Mouse (Mus musculus) heart, embryonic 13.5 days (tissue): ENCODE measurements around the gene Stk39. TPM values are rescaled to one million over a fixed set of nuclear protein-coding genes. Genes with fewer than 3 reads are reported as not detected.
A peak's percentile ranks its signal among the peaks of the same experiment; 100 is the strongest.

Experiments
- ATAC-seq: fragments of 200-750 bp; cut with Nextera tagmentation; 2 replicates; pipeline ENCODE4 v1.8.0; 2017; ENCODE audit warnings: moderate TSS enrichment; ENCODE audit not compliant: insufficient number of reproducible peaks, low FRiP score, low TSS enrichment; ENCODE audit errors: extremely low read depth
- H3K27ac ChIP-seq: fragments of 300-500 bp; sonication (generic); replicated peaks from 2 replicates; pipeline ENCODE4 v1.5.1; 2015; ENCODE audit warnings: moderate library complexity, mild to moderate bottlenecking, inconsistent platforms
- H3K27me3 ChIP-seq: fragments of 300-500 bp; sonication (generic); replicated peaks from 2 replicates; pipeline ENCODE4 v1.6.1; 2015; ENCODE audit warnings: mild to moderate bottlenecking, inconsistent platforms
- H3K36me3 ChIP-seq: fragments of 300-500 bp; sonication (generic); 2 replicates; pipeline ENCODE4 v1.6.1; 2015; ENCODE audit warnings: mild to moderate bottlenecking, inconsistent platforms
- H3K4me1 ChIP-seq: fragments of 300-500 bp; sonication (generic); 2 replicates; pipeline ENCODE4 v1.6.1; 2015; ENCODE audit warnings: inconsistent platforms
- H3K4me2 ChIP-seq: fragments of 300-500 bp; sonication (generic); 2 replicates; pipeline ENCODE4 v1.6.1; 2015; ENCODE audit warnings: inconsistent platforms, mild to moderate bottlenecking, moderate library complexity
- H3K4me3 ChIP-seq: fragments of 300-500 bp; sonication (generic); 2 replicates; pipeline ENCODE4 v1.5.1; 2015; ENCODE audit warnings: moderate library complexity, mild to moderate bottlenecking, inconsistent platforms
- H3K9ac ChIP-seq: fragments of 300-500 bp; sonication (generic); 2 replicates; pipeline ENCODE4 v1.6.1; 2015; ENCODE audit warnings: inconsistent platforms, mild to moderate bottlenecking, moderate library complexity
- H3K9me3 ChIP-seq: fragments of 300-500 bp; sonication (generic); 2 replicates; pipeline ENCODE4 v1.6.1; 2016; ENCODE audit warnings: inconsistent platforms
- WGBS: fragments of 180-500 bp; shearing (Covaris S2); methylation state at CpG from one replicate; pipeline ENCODE4 v1.1.7; 2015; ENCODE audit warnings: mixed read lengths; 5-methylcytosine and 5-hydroxymethylcytosine counted together
- polyA plus RNA-seq: library from polyadenylated mRNA; unstranded; fragments of >200 nt; fragmentation: Nextera tagmentation; extraction: Ambion mirVana; gene quantifications from 2 replicates; pipeline ENCODE4 v1.2.1, GENCODE M21; 2015

Gene Stk39
- polyA plus RNA-seq, 1 experiment from 2014 or later, result 49.6 TPM

DNA sequence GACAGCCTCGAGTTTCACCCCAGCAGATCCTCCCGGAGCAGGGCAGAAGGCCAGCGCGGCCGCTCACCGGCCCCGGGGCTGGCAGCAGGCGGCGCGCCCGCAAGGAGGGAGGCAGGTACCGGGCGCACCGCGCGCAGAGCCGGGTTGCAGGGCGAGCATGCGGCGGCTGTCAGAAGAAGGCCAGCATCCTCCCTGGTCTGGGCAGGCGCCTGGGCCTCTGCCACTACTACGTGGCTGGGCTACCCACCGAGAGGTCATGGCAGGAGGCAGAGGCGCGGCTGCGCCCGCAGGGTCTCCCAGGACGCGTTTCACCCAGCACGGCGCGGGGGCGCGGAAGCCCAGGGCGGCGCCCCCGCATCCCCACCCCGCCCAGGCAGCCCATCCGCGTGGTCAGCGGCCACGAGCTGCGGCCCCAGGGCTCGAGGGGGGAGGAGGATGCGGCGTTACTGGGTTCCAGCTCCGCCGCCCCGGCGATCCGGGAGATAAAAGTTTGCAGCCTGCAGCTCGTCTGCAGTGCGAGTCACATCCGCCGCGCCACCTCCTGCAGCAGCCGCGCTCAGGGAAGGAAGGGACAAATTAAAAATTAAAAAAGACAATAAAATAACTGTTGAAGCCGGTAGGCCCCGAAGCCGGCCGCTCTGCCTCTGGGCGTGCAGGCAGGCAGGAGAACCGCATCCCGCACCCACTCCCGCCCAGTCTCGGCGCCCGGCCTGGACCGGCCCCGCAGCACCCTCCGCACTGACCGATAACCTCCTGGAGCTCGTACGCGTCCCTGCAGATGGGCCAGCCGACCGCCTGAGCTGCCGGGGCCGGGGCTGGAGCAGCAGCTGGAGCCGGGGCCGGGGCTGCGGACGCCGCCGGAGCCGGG lies 943 bp downstream of the Stk39 start:
- under 1% methylated on average over 82 of the region's 87 CpGs for WGBS
- Histone ChIP-seq H3K9me3 (no peaks in the 10 kb centered on the region), H3K4me1 (peaks cover 51% of the 10 kb centered on the region), H3K36me3 (no peaks in the 10 kb centered on the region), H3K4me3 (peak overlapping the region; percentile 86), H3K9ac (peak overlapping the region; percentile 98), H3K27ac (peak overlapping the region; percentile 98), H3K27me3 (no peaks in the 10 kb centered on the region), H3K4me2 (peak overlapping the region; percentile 85)
- peak; percentile 18 for ATAC-seq

DNA sequence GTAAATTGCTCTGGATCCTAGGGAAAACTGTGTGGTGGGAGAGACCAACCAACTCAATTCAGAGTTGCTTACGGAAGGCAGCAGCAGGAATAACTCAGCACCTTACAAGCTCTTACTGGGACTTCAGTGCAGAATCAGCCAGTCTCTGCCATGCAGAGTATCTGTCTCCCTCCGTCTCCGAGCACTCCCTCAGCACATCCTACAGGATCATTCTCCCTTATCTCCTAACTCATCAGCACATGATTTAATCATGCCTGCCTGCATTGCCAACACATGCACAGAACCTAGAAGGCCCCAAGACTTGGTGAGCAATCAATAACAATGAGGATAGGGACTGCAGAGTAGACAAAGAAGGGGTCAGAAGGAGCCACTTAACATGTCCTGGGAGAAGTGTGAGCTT lies 2.6 kb downstream of the Stk39 start:
- H3K9ac ChIP-seq, result peak overlapping the region; percentile 41
- H3K4me2 ChIP-seq, result peak overlapping the region; percentile 64
- peaks cover 66% of the 10 kb centered on the region for H3K4me1 ChIP-seq
- WGBS, result 53% methylated on average over 3 of the region's 3 CpGs
- no peaks in the 10 kb centered on the region for H3K9me3 ChIP-seq
- peak overlapping the region; percentile 30 for H3K4me3 ChIP-seq
- no peak for ATAC-seq
- H3K27me3 ChIP-seq, result no peaks in the 10 kb centered on the region
- H3K27ac ChIP-seq, result peak overlapping the region; percentile 65
- H3K36me3 ChIP-seq, result peaks cover under 1% of the 10 kb centered on the region; the same call in 1 of the 2 replicates

DNA sequence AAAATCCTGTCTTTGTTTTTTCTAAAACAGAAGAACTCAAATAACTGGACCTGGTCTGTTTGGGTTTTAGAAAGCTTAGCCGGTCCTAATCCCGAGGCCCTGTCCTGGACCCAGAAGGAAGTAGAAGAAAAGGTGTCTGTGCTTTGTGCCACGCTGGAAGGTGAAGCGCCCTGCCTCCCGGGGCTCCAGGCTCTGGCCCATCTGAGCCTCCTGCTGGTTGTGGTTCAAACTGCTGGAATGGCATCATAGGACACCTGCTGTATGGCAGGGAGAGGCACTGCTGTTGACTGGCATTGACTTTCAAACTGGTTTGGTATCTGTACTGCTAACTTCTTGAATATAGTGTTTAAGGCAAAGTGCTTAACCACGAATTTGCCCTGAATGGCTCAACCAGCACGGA lies 3.4 kb downstream of the Stk39 start:
- WGBS, result 35% methylated on average over 7 of the region's 7 CpGs
- no peak overlapping the region; the same call in 1 of the 2 replicates for H3K4me3 ChIP-seq
- peak overlapping the region; percentile 69; the same call in 1 of the 2 replicates for H3K9ac ChIP-seq
- no peaks in the 10 kb centered on the region for H3K27me3 ChIP-seq
- no peaks in the 10 kb centered on the region for H3K9me3 ChIP-seq
- peaks cover 6% of the 10 kb centered on the region; the same call in 1 of the 2 replicates for H3K36me3 ChIP-seq
- H3K4me1 ChIP-seq, result peaks cover 73% of the 10 kb centered on the region
- H3K27ac ChIP-seq, result peak overlapping the region; percentile 13; the same call in 1 of the 2 replicates
- peak overlapping the region; percentile 64 for H3K4me2 ChIP-seq
- ATAC-seq, result no peak

DNA sequence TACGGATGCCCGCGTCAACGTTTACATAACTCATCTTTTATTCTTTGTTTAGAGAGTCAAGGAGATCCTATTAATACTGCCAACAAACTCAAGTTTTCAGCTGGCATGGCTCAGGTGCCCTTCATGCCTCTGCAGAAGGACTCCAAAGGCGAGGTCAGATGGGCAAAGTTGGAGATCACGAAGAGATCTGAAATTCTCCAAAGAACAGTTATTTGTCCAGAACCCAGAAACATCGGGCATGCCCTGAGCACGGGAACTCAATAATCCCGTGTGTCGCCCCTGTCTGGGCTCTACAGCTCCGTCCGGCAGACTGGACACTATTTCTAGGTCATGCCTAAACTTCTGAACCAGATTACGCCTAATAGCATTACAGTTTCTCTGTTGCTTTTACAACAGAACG lies 3.8 kb downstream of the Stk39 start:
- peaks cover 75% of the 10 kb centered on the region for H3K4me1 ChIP-seq
- peak overlapping the region; percentile 64 for H3K4me2 ChIP-seq
- H3K9me3 ChIP-seq, result no peaks in the 10 kb centered on the region
- ATAC-seq, result no peak
- 74% methylated on average over 14 of the region's 14 CpGs for WGBS
- peak overlapping the region; percentile 69; the same call in 1 of the 2 replicates for H3K9ac ChIP-seq
- peak overlapping the region; percentile 13; the same call in 1 of the 2 replicates for H3K27ac ChIP-seq
- H3K36me3 ChIP-seq, result peaks cover 6% of the 10 kb centered on the region; the same call in 1 of the 2 replicates
- H3K27me3 ChIP-seq, result no peaks in the 10 kb centered on the region
- no peak overlapping the region; the same call in 1 of the 2 replicates for H3K4me3 ChIP-seq

DNA sequence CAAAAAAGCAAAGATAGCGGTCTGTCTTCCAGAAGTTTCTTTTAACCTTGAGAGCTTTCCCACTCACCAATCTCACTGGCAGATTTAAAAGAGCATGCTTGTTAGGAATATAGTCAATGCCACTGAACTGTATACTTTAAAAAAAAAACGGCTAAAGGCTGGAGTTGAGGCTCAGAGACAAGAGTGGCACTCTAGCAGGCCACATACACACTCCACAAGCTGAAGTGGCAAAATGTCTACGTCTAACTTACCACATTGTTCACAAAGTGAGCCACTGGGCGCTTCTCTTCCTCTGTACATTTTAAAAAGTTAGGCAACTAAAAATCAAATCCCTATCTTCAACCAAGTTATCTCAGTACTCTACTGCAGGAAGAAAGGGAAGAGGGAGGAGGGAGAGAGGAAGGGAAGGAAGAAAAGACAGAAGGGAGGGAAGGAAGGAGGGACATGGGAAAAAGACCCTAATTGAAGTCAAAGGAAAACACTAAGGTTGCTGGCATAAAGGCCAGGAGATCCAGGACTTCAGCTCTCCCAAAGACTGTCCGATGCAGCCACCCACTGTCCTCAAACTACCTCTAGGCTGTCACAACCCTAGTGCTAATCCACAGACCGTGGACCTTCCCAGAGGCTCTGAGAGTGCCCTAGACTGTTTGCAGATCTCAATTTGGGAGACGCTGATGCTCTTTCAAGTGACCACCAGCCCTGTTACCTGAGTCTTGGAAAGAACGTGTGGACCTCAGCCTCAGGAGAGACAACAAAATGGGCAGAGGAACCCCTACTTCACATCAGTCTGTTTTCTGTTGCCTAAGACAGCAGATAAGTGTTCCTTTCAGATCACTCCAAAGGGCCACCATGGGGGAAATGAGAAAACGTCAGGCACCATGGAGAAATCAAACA lies 4.7 kb downstream of the Stk39 start:
- peak overlapping the region; percentile 61 for H3K9ac ChIP-seq

DNA sequence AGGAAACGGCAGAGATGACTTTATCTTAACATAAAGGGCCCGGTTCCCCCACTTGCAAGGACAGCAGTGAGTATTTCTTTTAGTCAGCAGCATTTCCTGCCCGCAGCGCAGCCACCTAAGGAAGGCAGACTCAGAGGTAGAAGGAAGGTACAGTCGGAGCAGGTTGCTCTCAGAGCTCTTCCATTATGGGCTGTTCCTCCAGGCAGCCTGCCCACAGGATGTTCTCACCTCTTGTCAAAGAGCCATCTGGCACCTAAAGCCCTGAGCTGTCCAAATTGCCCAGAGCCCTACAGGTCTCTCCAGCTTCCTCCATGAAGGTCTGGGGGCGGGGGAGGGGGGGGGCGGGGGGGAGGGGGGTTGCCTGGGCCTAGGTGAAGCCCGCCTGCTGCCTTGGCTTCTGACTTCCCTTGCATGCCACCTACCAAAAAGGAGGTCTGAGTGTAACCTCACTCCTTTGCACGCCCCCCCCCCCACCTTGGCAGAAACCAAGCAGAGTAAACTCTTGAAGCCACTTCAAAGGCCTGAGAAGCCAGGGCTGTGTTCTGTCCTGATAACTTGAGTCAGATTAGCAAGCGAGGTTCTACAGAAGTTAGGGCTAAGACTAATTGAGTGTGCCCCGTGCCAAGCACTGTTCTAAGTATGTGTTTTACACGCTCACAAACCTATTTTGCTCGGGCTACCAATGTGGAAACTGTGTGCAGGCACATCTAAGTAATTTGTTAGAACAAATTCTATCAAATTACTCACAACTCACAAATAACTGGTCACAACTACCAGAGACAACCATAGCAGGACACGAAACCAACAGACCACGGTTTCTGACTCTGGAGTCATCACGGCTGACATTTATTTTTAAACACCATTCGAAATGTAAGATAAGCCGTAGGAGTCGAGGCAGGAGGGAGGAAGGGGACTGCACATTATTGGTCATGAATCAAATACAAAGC lies 5.7 kb downstream of the Stk39 start:
- H3K4me3 ChIP-seq, result peak overlapping the region; percentile 9; the same call in 1 of the 2 replicates
- H3K4me2 ChIP-seq, result peak overlapping the region; percentile 48
- H3K4me1 ChIP-seq, result peaks cover 70% of the 10 kb centered on the region
- peak overlapping the region; percentile 73 for H3K9ac ChIP-seq
- peaks cover 21% of the 10 kb centered on the region for H3K36me3 ChIP-seq
- no peaks in the 10 kb centered on the region for H3K9me3 ChIP-seq
- peak overlapping the region; percentile 86 for H3K27ac ChIP-seq
- no peaks in the 10 kb centered on the region for H3K27me3 ChIP-seq
- no peak for ATAC-seq
- 15% methylated on average over 18 of the region's 19 CpGs for WGBS

More for the DNA sequence above, 4.7 kb downstream of the Stk39 start:
- Histone ChIP-seq H3K4me1 (peaks cover 70% of the 10 kb centered on the region), H3K27me3 (no peaks in the 10 kb centered on the region), H3K27ac (peak overlapping the region; percentile 86), H3K36me3 (peaks cover 12% of the 10 kb centered on the region), H3K4me2 (peak overlapping the region; percentile 43), H3K9me3 (no peaks in the 10 kb centered on the region), H3K4me3 (peak overlapping the region; percentile 1; the same call in 1 of the 2 replicates)
- ATAC-seq, result no peak
- 36% methylated on average over 9 of the region's 9 CpGs for WGBS

DNA sequence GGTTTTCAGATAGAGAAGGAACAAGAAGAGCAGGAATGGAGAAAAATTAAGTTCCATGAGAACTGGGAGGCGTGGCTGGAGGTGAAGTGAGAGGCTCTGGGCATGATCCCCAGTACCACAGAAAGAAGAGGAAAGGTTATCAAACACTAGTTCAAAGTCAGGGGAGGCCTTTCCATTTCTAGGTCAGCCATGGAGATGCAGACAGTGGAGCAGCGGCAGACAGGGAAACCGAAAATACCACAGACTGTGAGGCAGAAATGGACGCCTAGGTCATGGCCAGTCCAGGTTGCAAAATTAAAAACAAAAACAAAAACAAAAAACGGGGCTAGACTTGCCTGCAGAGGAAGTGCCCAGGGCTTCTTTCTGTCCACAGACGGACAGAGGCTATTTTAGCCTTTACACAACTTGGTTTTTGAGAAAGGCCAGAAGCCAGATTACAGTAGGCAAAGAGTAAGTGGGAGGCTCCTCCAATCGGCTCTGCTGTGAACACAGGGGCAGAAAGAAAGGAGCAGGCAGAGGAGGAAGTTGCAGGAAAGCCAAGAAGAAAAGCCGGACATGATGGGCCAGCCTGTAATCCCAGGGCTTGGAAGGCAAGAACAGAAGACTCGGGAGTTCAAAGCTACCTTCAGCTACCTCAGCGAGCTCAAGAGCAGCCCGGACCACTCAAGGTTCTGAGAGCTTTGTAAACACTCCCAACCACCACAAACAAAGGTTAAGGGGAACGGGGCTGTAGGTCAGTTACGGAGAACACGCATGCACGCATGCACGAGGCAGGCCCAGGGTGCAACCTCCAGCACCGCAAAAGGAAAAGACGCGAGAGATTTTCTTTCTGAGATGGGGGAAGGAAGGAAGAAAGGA lies 6.6 kb downstream of the Stk39 start:
- ATAC-seq, result no peak

DNA sequence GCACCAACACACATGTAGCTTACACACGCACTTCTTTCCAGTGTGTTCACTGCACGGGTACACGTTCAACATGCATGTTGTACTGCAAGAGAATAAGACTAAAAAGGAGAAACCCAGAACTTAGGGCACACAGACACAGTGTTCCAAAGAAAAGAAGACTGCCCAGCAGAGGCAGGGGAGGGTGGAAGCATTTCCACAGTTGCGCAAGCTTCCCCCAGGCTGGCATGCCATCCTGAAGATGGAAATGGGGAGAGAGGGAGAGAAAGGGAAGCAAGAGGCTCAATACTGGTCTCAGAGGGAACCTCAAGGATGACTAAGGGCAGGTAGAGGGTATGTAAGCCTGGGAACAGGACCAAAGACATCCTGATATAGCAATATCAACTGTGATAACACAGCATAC lies 7.6 kb downstream of the Stk39 start:
- Histone ChIP-seq H3K27me3 (no peaks in the 10 kb centered on the region), H3K9me3 (no peaks in the 10 kb centered on the region), H3K4me2 (no peak overlapping the region), H3K27ac (peak overlapping the region; percentile 63), H3K4me1 (peaks cover 59% of the 10 kb centered on the region), H3K4me3 (no peak overlapping the region), H3K9ac (no peak overlapping the region), H3K36me3 (peaks cover 33% of the 10 kb centered on the region)
- ATAC-seq, result no peak
- 89% methylated on average over 4 of the region's 4 CpGs for WGBS

More for the DNA sequence above, 6.6 kb downstream of the Stk39 start:
- Histone ChIP-seq H3K36me3 (peaks cover 30% of the 10 kb centered on the region), H3K9ac (peak overlapping the region; percentile 73), H3K4me1 (peaks cover 67% of the 10 kb centered on the region), H3K9me3 (no peaks in the 10 kb centered on the region), H3K27ac (peak overlapping the region; percentile 86), H3K27me3 (no peaks in the 10 kb centered on the region), H3K4me2 (peak overlapping the region; percentile 48), H3K4me3 (peak overlapping the region; percentile 9; the same call in 1 of the 2 replicates)
- WGBS, result 41% methylated on average over 19 of the region's 19 CpGs

DNA sequence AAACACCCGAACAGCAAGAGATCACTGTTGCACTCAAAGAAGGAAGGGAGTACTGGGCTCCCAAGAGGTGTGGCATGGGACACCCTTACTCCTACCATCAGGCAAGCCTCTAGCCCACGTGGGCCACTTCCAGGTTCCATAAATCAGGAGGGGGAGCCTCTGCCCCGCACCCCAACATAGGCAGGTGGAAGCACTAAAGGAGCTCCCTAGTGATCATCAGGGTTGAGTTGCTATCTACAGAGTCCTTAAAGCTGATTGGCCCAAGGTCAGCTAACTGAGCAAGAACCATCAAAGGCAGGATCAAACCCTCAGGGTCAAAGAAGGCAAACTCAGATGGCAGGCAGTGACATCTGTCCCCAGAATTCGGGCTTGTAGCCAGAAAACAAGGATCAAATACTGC lies 8.3 kb downstream of the Stk39 start:
- WGBS, result 70% methylated on average over 4 of the region's 4 CpGs
- Histone ChIP-seq H3K27ac (no peak overlapping the region), H3K4me3 (no peak overlapping the region), H3K9me3 (no peaks in the 10 kb centered on the region), H3K9ac (no peak overlapping the region), H3K4me1 (peaks cover 54% of the 10 kb centered on the region), H3K36me3 (peaks cover 38% of the 10 kb centered on the region), H3K4me2 (no peak overlapping the region), H3K27me3 (no peaks in the 10 kb centered on the region)
- no peak for ATAC-seq
